Mouse (Mus musculus): ENCODE measurements around the gene Pex1.
"Not testable (repeated sequence)": the region's sequence is repeated elsewhere in the genome, so short reads cannot be mapped to it uniquely, and the experiment has no call there.

GRCm38 (mm10) chr5:3652903-3653575 lies 57.2 kb downstream of the Pex1 start:
- TF ChIP-seq CTCF (IDR thresholded peaks at IDR 0.05; ENCODE audit: extremely low read depth, insufficient read length, insufficient replicate concordance, low read depth, low read length); POLR2A (IDR thresholded peaks at IDR 0.05; ENCODE audit: low read depth, low read length): not testable (repeated sequence)

Data from small intestine, adult 2 months (tissue).